Mouse (Mus musculus): ENCODE data around the gene Cstf1. TPM values are rescaled to one million over a fixed set of nuclear protein-coding genes. Genes with fewer than 3 reads are reported as not detected.

The Cstf1 gene
- polyA plus RNA-seq, 1 experiment, result 26.9 TPM

GRCm38 (mm10) chr2:172412454-172412853 lies 42.0 kb downstream of the Cstf1 start:
- no peak for DNase-seq (ENCODE audit: extremely low spot score in 1 of 2, low spot score in 1 of 2)

GRCm38 (mm10) chr2:172413273-172413672 lies 42.8 kb downstream of the Cstf1 start:
- DNase-seq (ENCODE audit: extremely low spot score in 1 of 2, low spot score in 1 of 2), result no peak

- no peak for DNase-seq (ENCODE audit: extremely low spot score in 1 of 2, low spot score in 1 of 2)
Observed at GRCm38 (mm10) chr2:172413894-172414293, 43.4 kb downstream of the Cstf1 start.

- DNase-seq (ENCODE audit: extremely low spot score in 1 of 2, low spot score in 1 of 2), result no peak
Observed at GRCm38 (mm10) chr2:172416218-172416617, 45.7 kb downstream of the Cstf1 start.

- no peak for DNase-seq (ENCODE audit: extremely low spot score in 1 of 2, low spot score in 1 of 2)
Observed at GRCm38 (mm10) chr2:172416876-172417275, 46.4 kb downstream of the Cstf1 start.

GRCm38 (mm10) chr2:172418208-172418607 lies 47.7 kb downstream of the Cstf1 start:
- DNase-seq (ENCODE audit: extremely low spot score in 1 of 2, low spot score in 1 of 2), result no peak

GRCm38 (mm10) chr2:172430609-172431008 lies 60.1 kb downstream of the Cstf1 start:
- no peak for DNase-seq (ENCODE audit: extremely low spot score in 1 of 2, low spot score in 1 of 2)

Other genes with a start within 250 kb of the Cstf1 start
- gene Mc3r, start 122.2 kb upstream of the Cstf1 start, polyA plus RNA-seq (2012; rRNA removed), result 0.13 and 0.22 TPM in 2 replicates
- gene Fam210b, start 25.1 kb upstream of the Cstf1 start, polyA plus RNA-seq (2012; rRNA removed), result 17.5 and 18.5 TPM in 2 replicates
- gene Aurka, start 146 bp upstream of the Cstf1 start, polyA plus RNA-seq (2012; rRNA removed), result 1.5 and 1.8 TPM in 2 replicates
- 0.29 and 0.38 TPM in 2 replicates for gene Cass4, start 23.1 kb downstream of the Cstf1 start, polyA plus RNA-seq (2012; rRNA removed)
- 77.9 and 79.1 TPM in 2 replicates for gene Rtf2, start 69.9 kb downstream of the Cstf1 start, polyA plus RNA-seq (2012; rRNA removed)
- 0.04 TPM in 1 of 2 replicates, not detected in the other for gene Gcnt7, start 87.9 kb downstream of the Cstf1 start, polyA plus RNA-seq (2012; rRNA removed)
- gene Fam209, start 101.8 kb downstream of the Cstf1 start, polyA plus RNA-seq (2012; rRNA removed), result 0.24 TPM in 1 of 2 replicates, not detected in the other
- gene Tfap2c, start 178.9 kb downstream of the Cstf1 start, polyA plus RNA-seq (2012; rRNA removed), result 2.7 and 3.1 TPM in 2 replicates

All from frontal cortex, adult 2 months (tissue).